Mouse (Mus musculus) CH12.LX (cell line): Measurements from ENCODE around the gene Clock.

Experiments used
- CHD2 ChIP-seq: IDR thresholded peaks from 2 replicates; pipeline ENCODE4 v1.6.1; 2011; ENCODE audit warnings: low read length, improper control_type of control experiment
- CTCF ChIP-seq, 2 experiments: IDR thresholded peaks in 1 of 2; conservative IDR thresholded peaks in 1 of 2; 2 replicates each; pipeline ENCODE4 v1.5.1; 2011 to 2012; ENCODE audit warnings: low read depth in 2 of 2, low read length in 2 of 2, improper control_type of control experiment in 1 of 2, inconsistent platforms in 1 of 2, mild to moderate bottlenecking in 1 of 2, moderate library complexity in 1 of 2
- POLR2A ChIP-seq: IDR thresholded peaks from 2 replicates; pipeline ENCODE4 v1.6.1; 2011; ENCODE audit warnings: low read depth, mild to moderate bottlenecking, improper control_type of control experiment, low read length

GRCm38 (mm10) chr5:76351953-76352611 is 47.5 kb upstream of the Clock start:
- no peak for TF ChIP-seq POLR2A
- no peak for TF ChIP-seq CTCF (conservative IDR thresholded peaks at IDR 0.05 in 1 of 2, IDR thresholded peaks at IDR 0.05 in 1 of 2; ENCODE audit: low read depth in 2 of 2, low read length in 2 of 2)
- TF ChIP-seq CHD2, result no peak
